Mouse (Mus musculus) c-Kit-positive CD71-positive TER-119-negative erythroid progenitor cells, embryonic 14.5 days (primary cell): Measurements from ENCODE around the gene Atoh1.

Experiments used
- DNase-seq: peaks from one replicate; pipeline ENCODE4 v3.0.0-alpha.2; 2013; ENCODE audit warnings: low read depth

Atoh1 gene

GRCm38 (mm10) chr6:64728499-64729198 is at the start of gene Atoh1:
Gene Atoh1, plus strand, starts transcription at chr6:64729125.
- DNase-seq = no peak

- DNase-seq = no peak
Measured at GRCm38 (mm10) chr6:64683974-64684373, 45.0 kb upstream of the Atoh1 start.

- no peak for DNase-seq
Measured at GRCm38 (mm10) chr6:64684973-64685372, 44.0 kb upstream of the Atoh1 start.

DNA sequence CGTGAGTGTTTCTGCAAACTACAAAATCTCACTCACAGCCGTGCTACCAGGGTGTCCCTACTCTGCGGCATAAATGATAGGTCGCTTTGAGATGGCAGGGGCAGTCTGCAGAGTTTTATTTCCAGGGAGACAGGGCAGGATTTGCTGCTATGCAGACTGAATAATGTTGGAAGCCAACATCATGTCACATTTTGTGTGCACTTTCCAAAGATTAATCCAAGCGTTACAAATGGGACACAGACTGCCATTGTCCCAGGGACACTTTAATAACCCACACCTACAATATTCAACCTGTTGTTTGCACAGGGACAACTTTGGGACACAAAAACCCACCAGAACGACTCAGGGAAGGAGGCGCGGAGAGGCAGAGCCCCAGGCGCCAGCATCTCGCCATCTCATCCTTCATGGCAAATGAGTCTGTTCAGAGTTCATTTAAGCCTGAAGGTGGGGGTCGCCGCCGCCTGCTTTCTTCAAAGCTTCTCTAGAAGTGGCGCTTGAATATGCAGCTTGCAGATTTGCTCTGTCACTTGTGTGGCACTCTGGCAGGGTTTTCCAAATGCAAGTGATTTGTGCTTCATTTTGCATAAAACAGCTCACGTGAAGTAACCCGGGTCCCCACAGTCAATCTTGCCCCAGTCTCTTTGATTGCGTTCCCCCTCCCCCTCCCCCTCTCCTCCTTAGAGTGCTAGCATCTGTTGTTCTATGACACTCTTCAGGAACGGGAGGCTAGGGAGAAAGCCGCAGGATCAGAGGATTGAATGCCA is 40.6 kb upstream of the Atoh1 start:
- DNase-seq = no peak

- no peak for DNase-seq
Measured at GRCm38 (mm10) chr6:64694688-64695087, 34.2 kb upstream of the Atoh1 start.

DNA sequence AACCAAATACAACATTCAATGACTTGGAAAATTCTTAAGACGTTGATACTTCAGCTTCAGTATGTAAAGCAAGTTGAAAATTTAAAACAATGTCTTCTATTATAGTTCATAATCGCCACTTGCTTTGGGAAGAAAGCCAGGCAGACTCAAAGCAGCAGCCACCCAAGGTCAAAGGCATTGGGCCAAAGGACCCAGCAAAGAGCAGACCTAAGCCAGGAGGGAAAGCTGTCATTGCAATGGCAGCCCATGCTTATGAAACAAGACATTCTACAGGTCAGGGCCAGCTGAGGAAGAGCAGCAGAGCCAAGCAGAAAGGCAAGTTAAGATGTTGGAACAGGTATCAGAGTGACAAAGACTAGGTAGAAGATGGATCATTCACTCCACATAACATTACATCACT is 25.3 kb upstream of the Atoh1 start:
- no peak for DNase-seq

- no peak for DNase-seq
Measured at GRCm38 (mm10) chr6:64727751-64728403, 1.0 kb upstream of the Atoh1 start.

- DNase-seq = no peak
Measured at GRCm38 (mm10) chr6:64729231-64730011, 496 bp downstream of the Atoh1 start.

DNA sequence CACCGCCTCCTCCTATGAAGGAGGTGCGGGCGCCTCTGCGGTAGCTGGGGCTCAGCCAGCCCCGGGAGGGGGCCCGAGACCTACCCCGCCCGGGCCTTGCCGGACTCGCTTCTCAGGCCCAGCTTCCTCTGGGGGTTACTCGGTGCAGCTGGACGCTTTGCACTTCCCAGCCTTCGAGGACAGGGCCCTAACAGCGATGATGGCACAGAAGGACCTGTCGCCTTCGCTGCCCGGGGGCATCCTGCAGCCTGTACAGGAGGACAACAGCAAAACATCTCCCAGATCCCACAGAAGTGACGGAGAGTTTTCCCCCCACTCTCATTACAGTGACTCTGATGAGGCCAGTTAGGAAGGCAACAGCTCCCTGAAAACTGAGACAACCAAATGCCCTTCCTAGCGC is 1.1 kb downstream of the Atoh1 start:
- no peak for DNase-seq

- no peak for DNase-seq
Measured at GRCm38 (mm10) chr6:64730506-64731020, 1.6 kb downstream of the Atoh1 start.

GRCm38 (mm10) chr6:64731126-64731525 is 2.2 kb downstream of the Atoh1 start:
- no peak for DNase-seq

GRCm38 (mm10) chr6:64731621-64732320 is 2.8 kb downstream of the Atoh1 start:
- DNase-seq = no peak

- DNase-seq = no peak
Measured at GRCm38 (mm10) chr6:64733311-64733710, 4.4 kb downstream of the Atoh1 start.

DNA sequence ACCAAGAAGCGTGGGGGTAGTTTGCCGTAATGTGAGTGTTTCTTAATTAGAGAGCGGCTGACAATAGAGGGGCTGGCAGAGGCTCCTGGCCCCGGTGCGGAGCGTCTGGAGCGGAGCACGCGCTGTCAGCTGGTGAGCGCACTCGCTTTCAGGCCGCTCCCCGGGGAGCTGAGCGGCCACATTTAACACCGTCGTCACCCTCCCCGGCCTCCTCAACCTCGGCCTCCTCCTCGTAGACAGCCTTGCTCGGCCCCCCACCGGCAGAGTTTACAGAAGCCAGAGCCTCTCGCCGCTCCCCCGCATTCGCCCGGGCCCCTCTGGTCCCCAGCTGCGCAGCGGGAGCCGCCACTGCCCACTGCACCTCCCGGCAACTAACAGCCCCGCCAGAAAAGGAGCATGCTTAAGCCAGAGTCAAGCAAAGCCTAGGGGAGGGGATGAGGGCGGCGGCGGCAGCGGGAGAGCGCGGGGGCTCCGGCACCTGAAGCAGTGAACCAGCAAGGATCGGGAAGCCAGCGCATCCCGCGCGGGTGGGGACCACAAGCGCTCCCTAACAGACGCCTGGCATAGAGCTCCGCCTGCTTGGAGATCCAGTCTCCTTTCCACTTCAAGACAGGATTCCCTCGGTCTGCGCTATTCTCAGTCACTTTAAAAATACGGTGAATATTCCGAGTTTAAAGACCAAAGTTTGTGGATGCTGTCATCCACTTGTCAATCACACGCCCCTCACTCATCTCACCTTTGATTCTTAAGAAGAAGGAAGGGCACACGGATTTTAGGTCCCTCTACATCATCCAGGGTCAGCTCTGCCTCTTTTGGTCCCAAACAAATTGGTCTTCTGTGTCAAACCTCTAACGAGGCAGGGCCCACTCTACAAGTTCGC is 5.8 kb downstream of the Atoh1 start:
- no peak for DNase-seq

DNA sequence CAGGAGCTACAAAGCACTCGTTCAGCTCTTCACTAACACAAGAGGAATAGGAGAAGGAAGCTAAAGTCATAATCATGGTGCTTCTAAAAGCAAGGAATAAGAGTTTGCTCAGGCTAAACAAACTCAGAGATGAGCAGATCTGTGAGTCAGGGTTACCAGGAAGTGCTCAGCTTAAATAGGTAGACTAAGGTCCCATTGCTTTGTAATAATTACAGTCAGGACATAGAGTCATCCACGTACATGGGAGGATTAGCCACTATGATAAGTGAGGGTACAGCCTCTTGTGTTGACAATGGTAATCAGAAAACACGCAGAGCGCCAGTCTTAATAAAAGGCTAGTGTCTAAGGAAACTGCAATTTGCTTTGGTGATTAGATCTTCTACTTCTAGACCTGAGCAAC is 7.4 kb downstream of the Atoh1 start:
- no peak for DNase-seq

GRCm38 (mm10) chr6:64742915-64743489 is 14.1 kb downstream of the Atoh1 start:
- DNase-seq = no peak

GRCm38 (mm10) chr6:64754515-64754914 is 25.6 kb downstream of the Atoh1 start:
- DNase-seq = no peak

- no peak for DNase-seq
Measured at GRCm38 (mm10) chr6:64763901-64764300, 35.0 kb downstream of the Atoh1 start.

GRCm38 (mm10) chr6:64773430-64773829 is 44.5 kb downstream of the Atoh1 start:
- no peak for DNase-seq
